Mouse (Mus musculus) MEL (cell line): ENCODE results near the gene Elf5. TPM values are rescaled to one million over a fixed set of nuclear protein-coding genes. Genes with fewer than 3 reads are reported as not detected.

Source experiments
- DNase-seq: peaks from one replicate; pipeline ENCODE4 v3.0.0; 2011; ENCODE audit warnings: low read depth, low spot score
- H3K27ac ChIP-seq: 2 replicates; pipeline ENCODE4 v1.5.1; 2012; ENCODE audit warnings: low read depth, mild to moderate bottlenecking, control low read depth, low read length, moderate library complexity; ENCODE audit not compliant: control insufficient read depth
- H3K27me3 ChIP-seq, 2 experiments: fragments of 150-350 bp in 1 of 2; sonication (generic) in 1 of 2; 2 replicates each; pipeline ENCODE4 v1.6.1; 2012; ENCODE audit warnings: low read length in 2 of 2, mild to moderate bottlenecking in 2 of 2, improper control_type of control experiment in 1 of 2, moderate library complexity in 1 of 2; ENCODE audit not compliant: insufficient read depth in 2 of 2, control insufficient read depth in 1 of 2
- H3K36me3 ChIP-seq, 2 experiments: 2 replicates each; pipeline ENCODE4 v1.6.1; 2012 to 2014; ENCODE audit warnings: low read length in 2 of 2, improper control_type of control experiment in 1 of 2, inconsistent platforms in 1 of 2, mild to moderate bottlenecking in 1 of 2; ENCODE audit not compliant: insufficient read depth in 2 of 2, control insufficient read depth in 1 of 2
- H3K4me1 ChIP-seq, 2 experiments: fragments of 150-350 bp in 1 of 2; sonication (generic) in 1 of 2; 2 replicates each; pipeline ENCODE4 v1.6.1; 2012; ENCODE audit warnings: low read length in 2 of 2, improper control_type of control experiment in 1 of 2, mild to moderate bottlenecking in 1 of 2; ENCODE audit not compliant: insufficient read depth in 2 of 2, control insufficient read depth in 1 of 2
- H3K4me3 ChIP-seq, 2 experiments: fragments of 150-350 bp in 1 of 2; sonication (generic) in 1 of 2; 2 replicates each; pipeline ENCODE4 v1.5.1; 2012; ENCODE audit warnings: low read depth in 2 of 2, low read length in 2 of 2, mild to moderate bottlenecking in 2 of 2, moderate library complexity in 2 of 2, control low read depth in 1 of 2, improper control_type of control experiment in 1 of 2; ENCODE audit not compliant: control insufficient read depth in 1 of 2, insufficient read depth in 1 of 2
- H3K79me2 ChIP-seq: 2 replicates; pipeline ENCODE4 v1.6.1; 2012; ENCODE audit warnings: mild to moderate bottlenecking, low read length, moderate library complexity; ENCODE audit not compliant: control insufficient read depth, poor library complexity, insufficient read depth
- H3K9ac ChIP-seq: 2 replicates; pipeline ENCODE4 v1.6.1; 2012; ENCODE audit warnings: low read depth, mild to moderate bottlenecking, control low read depth, low read length, moderate library complexity; ENCODE audit not compliant: control insufficient read depth, poor library complexity, severe bottlenecking
- H3K9me3 ChIP-seq: fragments of 150-350 bp; sonication (generic); replicated peaks from 2 replicates; pipeline ENCODE4 v1.6.1; 2012; ENCODE audit warnings: mild to moderate bottlenecking, low read length, improper control_type of control experiment, moderate library complexity; ENCODE audit not compliant: insufficient read depth
- BHLHE40 ChIP-seq: IDR thresholded peaks from 2 replicates; pipeline ENCODE4 v1.6.1; 2012; ENCODE audit warnings: low read depth, mild to moderate bottlenecking, inconsistent platforms, low read length, improper control_type of control experiment, borderline replicate concordance
- CHD2 ChIP-seq: IDR thresholded peaks from 2 replicates; pipeline ENCODE4 v1.6.1; 2011; ENCODE audit warnings: low read length, improper control_type of control experiment
- CTCF ChIP-seq, 3 experiments: IDR thresholded peaks in 2 of 3; conservative IDR thresholded peaks in 1 of 3; 2 replicates each; pipeline ENCODE4 v1.5.1; 2011 to 2012; ENCODE audit warnings: low read length in 3 of 3, low read depth in 2 of 3, mild to moderate bottlenecking in 2 of 3, improper control_type of control experiment in 1 of 3, inconsistent platforms in 1 of 3, mixed read lengths in 1 of 3, moderate library complexity in 1 of 3; ENCODE audit not compliant: control insufficient read depth in 1 of 3, insufficient read depth in 1 of 3, poor library complexity in 1 of 3, severe bottlenecking in 1 of 3
- E2F4 ChIP-seq: IDR thresholded peaks from 2 replicates; pipeline ENCODE4 v1.6.1; 2011; ENCODE audit warnings: low read depth, low read length, improper control_type of control experiment, borderline replicate concordance
- ELF1 ChIP-seq: IDR thresholded peaks from 2 replicates; pipeline ENCODE4 v1.6.1; 2014; ENCODE audit warnings: low read depth, mild to moderate bottlenecking, inconsistent platforms, low read length, improper control_type of control experiment, moderate library complexity
- EP300 ChIP-seq, 2 experiments: IDR thresholded peaks; 2 replicates each; pipeline ENCODE4 v1.6.1; 2011; ENCODE audit warnings: improper control_type of control experiment in 2 of 2, low read length in 2 of 2, low read depth in 1 of 2, mild to moderate bottlenecking in 1 of 2
- ETS1 ChIP-seq: IDR thresholded peaks from 2 replicates; pipeline ENCODE4 v1.6.1; 2012; ENCODE audit warnings: low read depth, mild to moderate bottlenecking, inconsistent platforms, low read length, improper control_type of control experiment, moderate library complexity
- GABPA ChIP-seq: IDR thresholded peaks from 2 replicates; pipeline ENCODE4 v1.6.1; 2012; ENCODE audit warnings: low read depth, mild to moderate bottlenecking, inconsistent platforms, low read length, improper control_type of control experiment, moderate library complexity
- HCFC1 ChIP-seq: IDR thresholded peaks from 2 replicates; pipeline ENCODE4 v1.6.1; 2012; ENCODE audit warnings: low read depth, mild to moderate bottlenecking, inconsistent platforms, low read length, improper control_type of control experiment, moderate library complexity
- JUND ChIP-seq: IDR thresholded peaks from 2 replicates; pipeline ENCODE4 v1.6.1; 2011; ENCODE audit warnings: low read depth, mild to moderate bottlenecking, improper control_type of control experiment, low read length
- KAT2A ChIP-seq: conservative IDR thresholded peaks from 2 replicates; pipeline ENCODE4 v1.6.1; 2012; ENCODE audit warnings: low read depth, low read length, improper control_type of control experiment, inconsistent platforms
- MAFK ChIP-seq: IDR thresholded peaks from 2 replicates; pipeline ENCODE4 v1.6.1; 2011; ENCODE audit warnings: low read depth, mild to moderate bottlenecking, low read length, improper control_type of control experiment, borderline replicate concordance
- MAX ChIP-seq: IDR thresholded peaks from 2 replicates; pipeline ENCODE4 v1.6.1; 2011; ENCODE audit warnings: low read length, improper control_type of control experiment
- MAZ ChIP-seq: IDR thresholded peaks from 2 replicates; pipeline ENCODE4 v1.6.1; 2012; ENCODE audit warnings: low read depth, mild to moderate bottlenecking, inconsistent platforms, low read length, improper control_type of control experiment
- MXI1 ChIP-seq: IDR thresholded peaks from 2 replicates; pipeline ENCODE4 v1.6.1; 2011; ENCODE audit warnings: mild to moderate bottlenecking, low read depth, low read length, improper control_type of control experiment
- MYB ChIP-seq: IDR thresholded peaks from 2 replicates; pipeline ENCODE4 v1.6.1; 2011; ENCODE audit warnings: mild to moderate bottlenecking, low read depth, low read length, improper control_type of control experiment
- MYC ChIP-seq: IDR thresholded peaks from 2 replicates; pipeline ENCODE4 v1.6.1; 2011; ENCODE audit warnings: low read depth, mild to moderate bottlenecking, low read length, improper control_type of control experiment, moderate library complexity
- NELFE ChIP-seq: IDR thresholded peaks from 2 replicates; pipeline ENCODE4 v1.6.1; 2011; ENCODE audit warnings: low read depth, low read length, improper control_type of control experiment
- NRF1 ChIP-seq: IDR thresholded peaks from 2 replicates; pipeline ENCODE4 v1.6.1; 2014; ENCODE audit warnings: low read depth, mild to moderate bottlenecking, inconsistent platforms, low read length, improper control_type of control experiment, moderate library complexity; ENCODE audit not compliant: poor library complexity, insufficient read depth, severe bottlenecking
- POLR2AphosphoS2 ChIP-seq: IDR thresholded peaks from 2 replicates; pipeline ENCODE4 v1.6.1; 2011; ENCODE audit warnings: low read length, improper control_type of control experiment
- RAD21 ChIP-seq: IDR thresholded peaks from 2 replicates; pipeline ENCODE4 v1.6.1; 2011; ENCODE audit warnings: mild to moderate bottlenecking, low read depth, low read length, improper control_type of control experiment
- SIN3A ChIP-seq: IDR thresholded peaks from 2 replicates; pipeline ENCODE4 v1.6.1; 2012; ENCODE audit warnings: low read length, improper control_type of control experiment, inconsistent platforms
- SMC3 ChIP-seq: IDR thresholded peaks from 2 replicates; pipeline ENCODE4 v1.6.1; 2011; ENCODE audit warnings: low read depth, low read length, improper control_type of control experiment
- TAL1 ChIP-seq: IDR thresholded peaks from 2 replicates; pipeline ENCODE4 v1.6.1; 2012; ENCODE audit warnings: mild to moderate bottlenecking, inconsistent platforms, low read length, moderate library complexity, mixed read lengths
- TBP ChIP-seq: IDR thresholded peaks from 2 replicates; pipeline ENCODE4 v1.8.0; 2011; ENCODE audit warnings: low read depth, low read length, improper control_type of control experiment
- TCF12 ChIP-seq: IDR thresholded peaks from 2 replicates; pipeline ENCODE4 v1.6.1; 2014; ENCODE audit warnings: low read depth, mild to moderate bottlenecking, inconsistent platforms, low read length, improper control_type of control experiment, moderate library complexity
- UBTF ChIP-seq: IDR thresholded peaks from 2 replicates; pipeline ENCODE4 v1.6.1; 2012; ENCODE audit warnings: low read depth, mild to moderate bottlenecking, inconsistent platforms, low read length, improper control_type of control experiment, moderate library complexity, borderline replicate concordance; ENCODE audit not compliant: insufficient read depth
- USF2 ChIP-seq, 2 experiments: IDR thresholded peaks; 2 replicates each; pipeline ENCODE4 v1.6.1; 2011 to 2012; ENCODE audit warnings: improper control_type of control experiment in 2 of 2, low read length in 2 of 2, borderline replicate concordance in 1 of 2, inconsistent platforms in 1 of 2, low read depth in 1 of 2, mild to moderate bottlenecking in 1 of 2; ENCODE audit not compliant: insufficient read depth in 1 of 2
- ZMIZ1 ChIP-seq: IDR thresholded peaks from 2 replicates; pipeline ENCODE4 v1.6.1; 2012; ENCODE audit warnings: low read depth, mild to moderate bottlenecking, inconsistent platforms, low read length, improper control_type of control experiment, moderate library complexity
- ZNF384 ChIP-seq: IDR thresholded peaks from 2 replicates; pipeline ENCODE4 v1.6.1; 2012; ENCODE audit warnings: low read depth, mild to moderate bottlenecking, inconsistent platforms, low read length, improper control_type of control experiment
- polyA plus RNA-seq, 2 experiments: library from polyadenylated mRNA; stranded (reverse) in 1 of 2; unstranded in 1 of 2; fragments of >175 nt in 1 of 2; fragments of >200 nt in 1 of 2; gene quantifications; 2 replicates each; pipeline versions ENCODE4 v1.2.1 to v1.2.4; 2012; ENCODE audit warnings: low replicate concordance in 2 of 2, low read depth in 1 of 2; ENCODE audit not compliant: insufficient read length in 2 of 2, insufficient read depth in 1 of 2, missing spikeins in 1 of 2
- total RNA-seq: library from RNA; depleted of rRNA; stranded (reverse); fragments of 300-350 nt; gene quantifications from 2 replicates; pipeline ENCODE4 v1.2.3, GENCODE M21; 2012

The Elf5 gene
- total and polyA plus RNA-seq, 3 experiments, result 0.07 TPM; not detected in 2

- peak overlapping the region; percentile 78 to 83 for H3K4me3 ChIP-seq
- H3K36me3 ChIP-seq, result peaks cover 2 to 37% of the 10 kb centered on the region in 2 experiments
- DNase-seq, result peak; percentile 59
- peaks cover 37% of the 10 kb centered on the region for H3K79me2 ChIP-seq
- peak overlapping the region; percentile 85 for H3K9ac ChIP-seq
- TF ChIP-seq MYB (no peak), SMC3 (no peak), ELF1 (no peak), SIN3A (no peak), CTCF (IDR thresholded peaks at IDR 0.05 in 2 of 3, conservative IDR thresholded peaks at IDR 0.05 in 1 of 3; ENCODE audit: control insufficient read depth in 1 of 3, insufficient read depth in 1 of 3, low read depth in 2 of 3, low read length in 3 of 3, poor library complexity in 1 of 3, severe bottlenecking in 1 of 3) (no peak), MAX (no peak), ZMIZ1 (no peak), JUND (no peak), USF2 (IDR thresholded peaks at IDR 0.05; ENCODE audit: borderline replicate concordance in 1 of 2, insufficient read depth in 1 of 2, low read depth in 1 of 2, low read length in 2 of 2) (no peak), HCFC1 (no peak), MAFK (no peak), MYC (no peak), TAL1 (no peak), ZNF384 (no peak), E2F4 (no peak), GABPA (no peak), KAT2A (no peak)
- no peaks in the 10 kb centered on the region for H3K27me3 ChIP-seq
- peaks cover 41 to 42% of the 10 kb centered on the region in 2 experiments for H3K4me1 ChIP-seq
- H3K27ac ChIP-seq, result peak overlapping the region; percentile 72
- no peaks in the 10 kb centered on the region for H3K9me3 ChIP-seq
Observed at GRCm38 (mm10) chr2:103483986-103484520, 72.6 kb downstream of the Elf5 start.

GRCm38 (mm10) chr2:103484617-103485401 lies 73.3 kb downstream of the Elf5 start, which contains the start of gene Cat:
Gene Cat, minus strand, starts transcription at chr2:103485160.
- Histone ChIP-seq H3K79me2 (peaks cover 31% of the 10 kb centered on the region), H3K9ac (peak within 1 kb of the TSS; percentile 85), H3K4me1 (peaks cover 34 to 35% of the 10 kb centered on the region in 2 experiments)
- TF ChIP-seq ETS1 (peak; percentile 21; the same call in 1 of the 2 replicates), ZMIZ1 (peak; percentile 96), ELF1 (peak; percentile 53), CHD2 (peak; percentile 20; the same call in 1 of the 2 replicates), TCF12 (peak; percentile 70; the same call in 1 of the 2 replicates), ZNF384 (no peak; the same call in 1 of the 2 replicates), POLR2AphosphoS2 (peak; percentile 90), MAZ (peak; percentile 98), JUND (no peak), MXI1 (peak; percentile 50), NRF1 (peak; percentile 16; the same call in 1 of the 2 replicates), NELFE (peak; percentile 90), UBTF (no peak), TBP (peak; percentile 84), EP300 (IDR thresholded peaks at IDR 0.05; ENCODE audit: low read depth in 1 of 2, low read length in 2 of 2) (0 out of 4 replicates have a peak, but pooled peaks of 1 of the 2 experiments have one; percentile 16), HCFC1 (peak; percentile 61), BHLHE40 (peak; percentile 39; the same call in 1 of the 2 replicates), RAD21 (no peak)

More at GRCm38 (mm10) chr2:103484617-103485401, 73.3 kb downstream of the Elf5 start, which contains the start of gene Cat:
- Histone ChIP-seq H3K9me3 (no peaks in the 10 kb centered on the region), H3K27me3 (no peaks in the 10 kb centered on the region), H3K27ac (peak within 1 kb of the TSS; percentile 84), H3K4me3 (peak within 1 kb of the TSS; percentile 78 to 83), H3K36me3 (peaks cover 2 to 31% of the 10 kb centered on the region in 2 experiments)
- DNase-seq, result peak; percentile 97
